9 mouse cellular contexts compared by ENCODE assay signal in the genomic region with DNA sequence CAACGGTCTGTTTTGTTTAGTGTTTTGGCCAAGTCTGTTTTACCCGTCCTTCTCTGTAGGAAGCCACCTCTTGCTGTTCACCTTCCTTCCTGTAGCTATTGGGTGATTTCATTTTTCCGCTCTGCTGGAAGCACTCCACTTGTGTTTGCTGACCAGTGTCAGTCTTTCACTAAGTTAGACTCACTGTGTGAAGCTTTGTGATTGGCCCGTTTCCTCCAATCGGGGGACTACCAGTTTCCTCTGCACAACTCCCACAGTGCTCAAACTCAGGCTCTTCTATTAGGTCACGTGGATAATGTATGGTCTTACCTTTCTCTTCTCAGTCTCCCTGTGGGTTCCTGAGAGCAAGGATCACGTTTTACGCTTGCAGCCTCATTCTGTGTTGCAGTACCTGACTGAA. TPM values are rescaled to one million over a fixed set of nuclear protein-coding genes. Genes with fewer than 3 reads are reported as not detected.
A peak's percentile ranks its signal among the peaks of the same experiment; 100 is the strongest.
DNase-seq lines count a peak whose midpoint lies in the region; ATAC-seq and TF ChIP-seq lines count a peak whose summit lies in the region.
"Had no signal": no experiment of that assay in that cellular context is flagged by ENCODE, and none has a peak within 500 bp of the region (broad histone marks: within the 10 kb centered on the region; RNA-seq: fewer than 3 reads in every experiment).

No protein-coding gene starts in this region.

- WGBS in liver, adult 2 months, result 57% methylated on average over 8 of the region's 8 CpGs
- 51% methylated on average over 8 of the region's 8 CpGs for WGBS in forebrain, embryonic 14.5 days

- ATAC-seq in neutrophil, adult 5-6 weeks (ENCODE audit: extremely low read depth, insufficient number of reproducible peaks, low FRiP score, poor library complexity, severe bottlenecking), result peak; percentile 42; the same call in 1 of the 2 replicates
- ATAC-seq in forebrain, embryonic 14.5 days, result no peak

- H3K79me2 ChIP-seq in liver, adult 2 months (ENCODE audit: control insufficient read depth, insufficient read depth, low read length), result no peaks in the 10 kb centered on the region; the same call in 1 of the 2 replicates

- intact Hi-C loops in left cerebral cortex, postnatal 14 days (cut with DNase I), result no loop called here

- no peak overlapping the region for H3K27ac ChIP-seq in liver, adult 2 months (replicated peaks; ENCODE audit: insufficient read depth, low read depth, low read length)
- H3K27ac ChIP-seq in forebrain, embryonic 14.5 days (ENCODE audit: low read depth, low read length), result no peak overlapping the region
- H3K27ac ChIP-seq: midbrain, embryonic 10.5 days had no signal

- TF ChIP-seq CTCF in liver, adult 2 months (IDR thresholded peaks at IDR 0.05; ENCODE audit: low read depth, low read length), result no peak

- peak; percentile 93 for DNase-seq in 416B (ENCODE audit: low read depth)
- DNase-seq in ES-CJ7 (ENCODE audit: low read depth, low spot score), result peak; percentile 79
- peak; percentile 40 for DNase-seq in liver, adult 2 months (ENCODE audit: extremely low read depth, low read depth, low spot score)
- DNase-seq in left cerebral cortex, adult 18-20 months (ENCODE audit: low spot score in 2 of 2), result no peak
- no peak for DNase-seq in left cerebral cortex, postnatal 14 days (ENCODE audit: low spot score in 2 of 2)
- DNase-seq in c-Kit-positive CD71-positive TER-119-positive erythroid progenitor cells, embryonic 14.5 days (ENCODE audit: low spot score), result no peak
- DNase-seq in forebrain, embryonic 14.5 days (ENCODE audit: low spot score), result no peak

- no peaks in the 10 kb centered on the region for H3K27me3 ChIP-seq in liver, adult 2 months (ENCODE audit: control insufficient read depth, insufficient read depth, low read length)
- H3K27me3 ChIP-seq in forebrain, embryonic 14.5 days (replicated peaks; ENCODE audit: control insufficient read depth, insufficient read depth, low read length), result no peaks in the 10 kb centered on the region

- H3K4me2 ChIP-seq in forebrain, embryonic 14.5 days (ENCODE audit: low read length), result no peak overlapping the region

- H3K4me1 ChIP-seq in liver, adult 2 months (ENCODE audit: control insufficient read depth, insufficient read depth, low read length), result peaks cover 3% of the 10 kb centered on the region
- H3K4me1 ChIP-seq in forebrain, embryonic 14.5 days (ENCODE audit: control insufficient read depth, insufficient read depth, low read length), result peaks cover 12% of the 10 kb centered on the region; the same call in 1 of the 2 replicates

- TF ChIP-seq POLR2A in liver, adult 2 months (IDR thresholded peaks at IDR 0.05; ENCODE audit: extremely low read depth, insufficient read depth, low read length), result no peak

- no peak overlapping the region for H3K4me3 ChIP-seq in liver, adult 2 months (ENCODE audit: insufficient read depth, low read depth, low read length)
- no peak overlapping the region for H3K4me3 ChIP-seq in forebrain, embryonic 14.5 days (ENCODE audit: low read depth, low read length)
- H3K4me3 ChIP-seq: midbrain, embryonic 10.5 days had no signal

- H3K9ac ChIP-seq in liver, adult 2 months (ENCODE audit: low read depth, low read length), result no peak overlapping the region
- H3K9ac ChIP-seq in forebrain, embryonic 14.5 days (ENCODE audit: low read length), result no peak overlapping the region

- peaks cover 5% of the 10 kb centered on the region for H3K36me3 ChIP-seq in liver, adult 2 months (ENCODE audit: control insufficient read depth, insufficient read depth, low read length)
- peaks cover 3% of the 10 kb centered on the region for H3K36me3 ChIP-seq in forebrain, embryonic 14.5 days (ENCODE audit: control insufficient read depth, insufficient read depth, low read length)

- H3K9me3 ChIP-seq in forebrain, embryonic 14.5 days (replicated peaks; ENCODE audit: control insufficient read depth, low read length), result no peaks in the 10 kb centered on the region
- H3K9me3 ChIP-seq: midbrain, embryonic 10.5 days had no signal

RNA-seq across cellular contexts. Expression of a gene that starts 3.2 kb away (rescaled TPM):
- 147 and 154 TPM in 2 replicates for total RNA-seq in liver, adult 2 months (2014; rRNA removed)
- polyA plus RNA-seq in liver, adult 2 months (2012; rRNA removed), result 24.5 and 28.3 TPM in 2 replicates
- total RNA-seq in neutrophil, adult 5-6 weeks (2017), result 1,154 and 1,168 TPM in 2 replicates
- total RNA-seq in left cerebral cortex, adult 18-20 months (2021), result 100 to 1,000 TPM; 178 to 190 TPM
- 100 to 1,000 TPM; 149 to 157 TPM for total RNA-seq in left cerebral cortex, postnatal 14 days (2021)
- polyA plus RNA-seq in forebrain, embryonic 14.5 days (2014; fragmentation: Nextera tagmentation; extraction: Ambion mirVana), result 391 and 517 TPM in 2 replicates

RNA-seq across cellular contexts. Expression of a gene that starts 15.3 kb away (rescaled TPM):
- total RNA-seq in liver, adult 2 months (2014; rRNA removed), result 0.67 TPM in 1 of 2 replicates, not detected in the other
- polyA plus RNA-seq in liver, adult 2 months (2012; rRNA removed), result 0.52 and 0.87 TPM in 2 replicates
- total RNA-seq in neutrophil, adult 5-6 weeks (2017), result not detected in 2 replicates
- total RNA-seq in left cerebral cortex, adult 18-20 months (2021), result 10 to 100 TPM; 10.8 to 11.6 TPM
- total RNA-seq in left cerebral cortex, postnatal 14 days (2021), result 10 to 100 TPM in 1 of 2 experiments, 1 to 10 TPM in 1; 7.6 to 16.9 TPM
- polyA plus RNA-seq in forebrain, embryonic 14.5 days (2014; fragmentation: Nextera tagmentation; extraction: Ambion mirVana), result 6.4 and 8.6 TPM in 2 replicates

RNA-seq across cellular contexts. Expression of a gene that starts 34.7 kb away (rescaled TPM):
- 16.3 and 16.5 TPM in 2 replicates for total RNA-seq in liver, adult 2 months (2014; rRNA removed)
- 6.7 and 6.9 TPM in 2 replicates for polyA plus RNA-seq in liver, adult 2 months (2012; rRNA removed)
- 42.4 and 51.3 TPM in 2 replicates for total RNA-seq in neutrophil, adult 5-6 weeks (2017)
- 10 to 100 TPM; 56.6 to 61.1 TPM for total RNA-seq in left cerebral cortex, adult 18-20 months (2021)
- total RNA-seq in left cerebral cortex, postnatal 14 days (2021), result 10 to 100 TPM; 53.9 to 58.6 TPM
- polyA plus RNA-seq in forebrain, embryonic 14.5 days (2014; fragmentation: Nextera tagmentation; extraction: Ambion mirVana), result 9.6 and 10.5 TPM in 2 replicates

Comparison
In these comparisons a context has a peak if more than half of its experiments do, and no peak if none do; other contexts are left out.
1. DNase-seq: peak in 416B (single experiment), ES-CJ7 (single experiment) and liver, adult 2 months (single experiment); none in left cerebral cortex, adult 18-20 months (0 of 2), left cerebral cortex, postnatal 14 days (0 of 2), c-Kit-positive CD71-positive TER-119-positive erythroid progenitor cells, embryonic 14.5 days (single experiment) and forebrain, embryonic 14.5 days (single experiment).